Mouse (Mus musculus): ENCODE measurements around the gene Sptbn1. TPM values are rescaled to one million over a fixed set of nuclear protein-coding genes. Genes with fewer than 3 reads are reported as not detected.

The Sptbn1 gene
- total and polyA plus RNA-seq, 2 experiments from 2014 or later = 162 to 247 TPM

DNA sequence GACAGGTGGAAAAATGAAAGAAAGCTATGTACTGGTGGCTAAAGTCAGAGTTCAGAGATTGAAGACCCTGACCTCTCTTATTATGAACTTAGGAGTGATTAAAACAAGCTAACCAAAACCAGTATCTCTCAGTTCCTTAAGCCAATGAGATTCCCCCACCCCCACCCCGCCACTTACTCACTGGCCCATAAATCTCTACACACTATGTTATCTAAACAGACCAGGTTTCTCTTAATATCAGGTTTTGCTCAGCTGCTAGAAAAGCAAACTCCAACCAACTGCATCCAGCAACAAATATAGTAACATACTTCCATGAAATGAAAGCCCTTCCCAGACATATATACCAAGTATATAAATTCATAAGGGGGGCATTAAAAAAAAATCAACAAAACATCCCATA is 73.2 kb downstream of the Sptbn1 start:
- Histone ChIP-seq H3K36me3 (ENCODE audit: insufficient read depth, low read length) (no peaks in the 10 kb centered on the region), H3K4me3 (ENCODE audit: low read length) (no peak overlapping the region), H3K27ac (no peak overlapping the region), H3K4me1 (ENCODE audit: insufficient read depth, low read length) (0 out of 2 replicates have a peak, but pooled peaks cover 3% of the 10 kb centered on the region), H3K9me3 (ENCODE audit: low read length) (no peaks in the 10 kb centered on the region), H3K9ac (replicated peaks; ENCODE audit: low read length) (no peak overlapping the region), H3K4me2 (ENCODE audit: low read depth, low read length) (no peak overlapping the region), H3K27me3 (ENCODE audit: insufficient read depth, low read length) (no peaks in the 10 kb centered on the region)
- TF ChIP-seq CTCF (IDR thresholded peaks at IDR 0.05; ENCODE audit: low read depth) = no peak
- no peak for ATAC-seq
- no peak for DNase-seq (ENCODE audit: low spot score)
- WGBS = 97% methylated on average over 1 of the region's 1 CpGs

DNA sequence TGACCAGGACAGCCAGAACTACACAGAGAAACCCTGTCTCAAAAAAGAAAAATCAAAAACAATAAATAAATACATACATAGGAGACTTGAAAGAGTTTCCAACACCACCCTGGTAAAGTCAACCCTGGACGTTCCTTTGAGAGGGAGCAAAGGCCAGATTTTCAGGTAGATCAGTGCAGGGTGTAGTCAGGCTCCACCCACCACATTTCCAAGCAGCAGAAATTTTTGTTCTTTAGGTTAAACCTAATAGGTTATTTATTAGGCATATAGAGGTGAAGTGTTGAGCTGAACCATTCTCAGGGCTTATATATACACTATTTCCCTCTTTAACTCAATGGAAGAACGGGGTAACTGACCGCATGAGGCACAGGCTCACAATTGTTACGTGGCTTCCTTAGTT is 77.0 kb downstream of the Sptbn1 start:
- WGBS = 89% methylated on average over 4 of the region's 4 CpGs
- TF ChIP-seq CTCF (IDR thresholded peaks at IDR 0.05; ENCODE audit: low read depth) = no peak
- Histone ChIP-seq H3K4me3 (ENCODE audit: low read length) (no peak overlapping the region), H3K27me3 (ENCODE audit: insufficient read depth, low read length) (no peaks in the 10 kb centered on the region), H3K9ac (replicated peaks; ENCODE audit: low read length) (no peak overlapping the region), H3K9me3 (ENCODE audit: low read length) (no peaks in the 10 kb centered on the region), H3K4me1 (ENCODE audit: insufficient read depth, low read length) (no peaks in the 10 kb centered on the region), H3K36me3 (ENCODE audit: insufficient read depth, low read length) (no peaks in the 10 kb centered on the region), H3K27ac (no peak overlapping the region), H3K4me2 (ENCODE audit: low read depth, low read length) (no peak overlapping the region)
- DNase-seq (ENCODE audit: low spot score) = no peak
- ATAC-seq = no peak

DNA sequence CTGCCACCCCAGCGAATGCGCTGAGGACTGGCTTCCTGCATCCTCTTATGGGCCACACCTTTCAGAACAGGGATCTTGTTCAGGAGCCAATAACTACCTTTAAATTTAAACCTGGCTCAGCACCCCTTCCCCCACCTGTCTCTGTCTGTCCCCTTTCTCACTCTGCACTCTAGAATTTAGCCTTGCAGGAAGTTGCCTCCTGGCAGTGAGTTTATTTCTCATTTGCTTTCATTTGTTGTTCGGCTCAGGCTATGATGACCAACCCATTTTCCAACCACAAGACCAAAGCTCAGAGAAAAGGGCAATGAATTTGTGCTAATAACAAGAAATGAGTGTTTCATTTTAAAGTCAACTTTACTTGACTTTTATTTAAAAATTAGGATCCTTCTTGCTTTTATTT is 77.9 kb downstream of the Sptbn1 start:
- 90% methylated on average over 3 of the region's 3 CpGs for WGBS
- no peaks in the 10 kb centered on the region for H3K4me1 ChIP-seq (ENCODE audit: insufficient read depth, low read length)
- ATAC-seq = no peak

DNA sequence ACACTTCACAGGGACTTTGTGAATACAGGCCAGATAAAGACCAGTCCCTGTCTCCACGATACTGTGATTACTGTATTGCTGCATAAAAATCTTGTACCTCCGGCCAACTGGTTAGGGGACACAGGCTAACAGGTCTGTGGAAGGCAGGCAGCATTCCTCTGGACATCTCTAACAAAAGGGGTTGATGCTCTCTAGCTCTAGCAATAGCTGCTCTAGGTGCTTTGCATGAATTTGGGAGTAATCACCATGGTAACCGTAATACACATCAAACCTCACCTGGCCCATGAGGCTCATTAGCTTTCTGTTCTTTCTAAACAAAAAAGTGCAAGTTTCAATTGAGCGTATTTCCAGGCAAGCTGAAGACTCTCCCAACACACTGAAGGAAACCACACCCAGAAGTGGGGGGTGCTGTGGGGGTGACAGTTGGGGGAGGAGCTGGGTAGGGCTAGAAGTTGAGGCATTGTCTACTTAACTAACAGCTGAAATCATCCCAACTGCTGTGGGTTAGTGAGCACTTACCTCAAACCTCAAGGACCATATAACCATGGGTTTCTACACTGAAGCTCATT is 81.0 kb downstream of the Sptbn1 start:
- no peak for DNase-seq (ENCODE audit: low spot score)
- no peaks in the 10 kb centered on the region for H3K9me3 ChIP-seq (ENCODE audit: low read length)
- H3K4me1 ChIP-seq (ENCODE audit: insufficient read depth, low read length) = no peaks in the 10 kb centered on the region
- TF ChIP-seq CTCF (IDR thresholded peaks at IDR 0.05; ENCODE audit: low read depth) = no peak
- H3K27me3 ChIP-seq (ENCODE audit: insufficient read depth, low read length) = no peaks in the 10 kb centered on the region
- no peaks in the 10 kb centered on the region; the same call in 1 of the 2 replicates for H3K36me3 ChIP-seq (ENCODE audit: insufficient read depth, low read length)
- no peak overlapping the region for H3K27ac ChIP-seq
- no peak overlapping the region for H3K4me2 ChIP-seq (ENCODE audit: low read depth, low read length)
- H3K9ac ChIP-seq (replicated peaks; ENCODE audit: low read length) = no peak overlapping the region
- 70% methylated on average over 4 of the region's 4 CpGs for WGBS
- no peak overlapping the region for H3K4me3 ChIP-seq (ENCODE audit: low read length)
- ATAC-seq = 0 out of 2 replicates have a peak, but pooled peaks have one; percentile 29

More for the DNA sequence above, 77.9 kb downstream of the Sptbn1 start:
- no peak overlapping the region for H3K4me3 ChIP-seq (ENCODE audit: low read length)
- H3K9me3 ChIP-seq (ENCODE audit: low read length) = no peaks in the 10 kb centered on the region
- H3K9ac ChIP-seq (replicated peaks; ENCODE audit: low read length) = no peak overlapping the region
- no peaks in the 10 kb centered on the region for H3K27me3 ChIP-seq (ENCODE audit: insufficient read depth, low read length)
- no peak for TF ChIP-seq CTCF (IDR thresholded peaks at IDR 0.05; ENCODE audit: low read depth)
- H3K36me3 ChIP-seq (ENCODE audit: insufficient read depth, low read length) = no peaks in the 10 kb centered on the region
- no peak overlapping the region for H3K27ac ChIP-seq
- no peak overlapping the region for H3K4me2 ChIP-seq (ENCODE audit: low read depth, low read length)
- no peak for DNase-seq (ENCODE audit: low spot score)

DNA sequence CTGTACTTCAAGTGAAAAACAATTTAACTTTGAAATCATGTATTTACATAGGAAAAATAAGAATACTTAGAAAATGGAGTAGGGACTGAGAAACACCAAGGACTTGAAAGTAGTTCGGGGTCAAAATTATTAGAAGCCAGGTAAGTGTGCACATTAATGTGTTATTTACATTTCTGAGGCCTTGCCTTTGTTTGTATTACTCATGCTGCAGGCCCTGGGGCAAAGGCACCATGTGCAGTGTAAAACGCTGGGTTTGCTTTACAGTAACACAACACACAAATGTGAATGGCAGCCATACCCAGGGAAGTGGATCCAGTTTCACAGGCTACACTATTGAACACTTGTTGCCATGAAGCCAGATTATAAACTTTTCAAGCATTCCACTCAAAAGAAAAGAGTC is 83.4 kb downstream of the Sptbn1 start:
- DNase-seq (ENCODE audit: low spot score) = no peak
- Histone ChIP-seq H3K9me3 (ENCODE audit: low read length) (no peaks in the 10 kb centered on the region), H3K27ac (no peak overlapping the region), H3K36me3 (ENCODE audit: insufficient read depth, low read length) (no peaks in the 10 kb centered on the region; the same call in 1 of the 2 replicates), H3K4me2 (ENCODE audit: low read depth, low read length) (no peak overlapping the region), H3K4me1 (ENCODE audit: insufficient read depth, low read length) (no peaks in the 10 kb centered on the region), H3K9ac (replicated peaks; ENCODE audit: low read length) (no peak overlapping the region), H3K27me3 (ENCODE audit: insufficient read depth, low read length) (no peaks in the 10 kb centered on the region), H3K4me3 (ENCODE audit: low read length) (no peak overlapping the region)
- no peak for TF ChIP-seq CTCF (IDR thresholded peaks at IDR 0.05; ENCODE audit: low read depth)
- ATAC-seq = no peak
- WGBS = 87% methylated on average over 2 of the region's 2 CpGs

DNA sequence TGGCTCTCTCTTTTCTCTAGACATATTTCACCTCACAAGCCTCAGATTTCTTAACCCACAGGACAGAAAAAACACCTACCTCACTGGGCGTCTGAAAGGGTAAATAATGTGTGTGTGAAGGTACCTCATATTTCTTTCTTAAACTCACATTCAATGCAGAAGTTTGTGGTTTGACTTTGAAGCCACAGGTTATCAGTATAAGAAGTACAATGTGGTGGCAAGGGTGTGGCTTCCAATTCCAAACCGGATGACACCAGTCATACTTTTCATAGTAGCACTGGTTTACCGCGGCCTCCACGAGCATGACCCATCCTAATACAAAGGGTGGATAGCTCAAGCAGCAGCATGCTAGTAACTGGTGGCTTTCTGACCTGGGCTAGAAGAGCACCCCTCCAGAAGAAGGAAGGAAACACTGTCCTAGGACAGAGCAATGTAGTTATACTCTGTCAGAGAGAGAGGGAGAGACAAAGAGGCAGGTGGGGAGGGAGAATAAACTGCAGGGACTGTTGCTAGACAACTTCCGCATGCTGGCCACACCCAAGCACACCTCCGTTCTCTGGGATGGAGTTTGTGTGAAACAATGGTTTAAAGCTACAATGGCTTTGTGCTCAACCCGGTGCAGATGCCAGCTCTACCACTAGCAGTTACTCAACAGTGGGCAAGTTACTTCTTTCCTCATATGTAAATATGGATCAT is 85.1 kb downstream of the Sptbn1 start:
- no peaks in the 10 kb centered on the region for H3K27me3 ChIP-seq (ENCODE audit: insufficient read depth, low read length)
- 89% methylated on average over 8 of the region's 8 CpGs for WGBS
- no peak overlapping the region for H3K27ac ChIP-seq
- H3K9me3 ChIP-seq (ENCODE audit: low read length) = no peaks in the 10 kb centered on the region
- no peak for TF ChIP-seq CTCF (IDR thresholded peaks at IDR 0.05; ENCODE audit: low read depth)
- no peaks in the 10 kb centered on the region; the same call in 1 of the 2 replicates for H3K36me3 ChIP-seq (ENCODE audit: insufficient read depth, low read length)
- H3K4me1 ChIP-seq (ENCODE audit: insufficient read depth, low read length) = no peaks in the 10 kb centered on the region
- no peak overlapping the region for H3K4me2 ChIP-seq (ENCODE audit: low read depth, low read length)
- H3K9ac ChIP-seq (replicated peaks; ENCODE audit: low read length) = no peak overlapping the region
- no peak overlapping the region for H3K4me3 ChIP-seq (ENCODE audit: low read length)
- DNase-seq (ENCODE audit: low spot score) (no peak), ATAC-seq (no peak)

DNA sequence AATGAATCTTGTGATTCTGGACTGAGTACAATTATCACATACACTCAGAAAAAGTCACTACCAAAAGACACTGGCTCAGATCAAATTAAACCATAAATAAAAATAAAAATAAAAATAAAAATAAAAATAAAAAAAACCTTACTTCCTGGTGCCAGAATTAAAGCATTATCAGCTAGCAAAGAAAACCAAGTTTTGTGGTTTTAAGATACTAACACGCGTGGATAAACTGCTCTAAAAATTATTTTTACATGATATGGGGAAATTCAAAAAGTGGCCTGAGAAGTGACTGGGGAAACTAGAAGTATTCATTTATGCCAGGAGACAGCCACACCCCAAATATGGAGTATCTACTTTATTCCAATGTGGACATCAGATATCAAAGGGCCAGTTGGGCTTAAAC is 89.8 kb downstream of the Sptbn1 start:
- H3K9ac ChIP-seq (replicated peaks; ENCODE audit: low read length) = no peak overlapping the region
- H3K27me3 ChIP-seq (ENCODE audit: insufficient read depth, low read length) = no peaks in the 10 kb centered on the region
- ATAC-seq (no peak), DNase-seq (ENCODE audit: low spot score) (no peak)
- H3K4me1 ChIP-seq (ENCODE audit: insufficient read depth, low read length) = 0 out of 2 replicates have a peak, but pooled peaks cover 3% of the 10 kb centered on the region
- H3K9me3 ChIP-seq (ENCODE audit: low read length) = no peaks in the 10 kb centered on the region
- no peak for TF ChIP-seq CTCF (IDR thresholded peaks at IDR 0.05; ENCODE audit: low read depth)
- H3K4me2 ChIP-seq (ENCODE audit: low read depth, low read length) = no peak overlapping the region
- H3K4me3 ChIP-seq (ENCODE audit: low read length) = no peak overlapping the region
- no peak overlapping the region for H3K27ac ChIP-seq
- no peaks in the 10 kb centered on the region; the same call in 1 of the 2 replicates for H3K36me3 ChIP-seq (ENCODE audit: insufficient read depth, low read length)
- WGBS = 96% methylated on average over 2 of the region's 2 CpGs
